Comparison of ENCODE assay signal across 24 mouse cellular contexts in genomic region chr4:53795086-53795485, GRCm38 (mm10). TPM values are rescaled to one million over a fixed set of nuclear protein-coding genes. Genes with fewer than 3 reads are reported as not detected.
"Had no signal": no experiment of that assay in that cellular context is flagged by ENCODE, and none has a peak within 500 bp of the region (broad histone marks: within the 10 kb centered on the region; RNA-seq: fewer than 3 reads in every experiment).

No protein-coding gene starts in this region.

- H3K4me2 ChIP-seq: liver, embryonic 13.5 days; neural tube, embryonic 13.5 days had no signal

- H3K36me3 ChIP-seq: liver, embryonic 13.5 days; neural tube, embryonic 13.5 days had no signal

- H3K9ac ChIP-seq: liver, embryonic 13.5 days; neural tube, embryonic 13.5 days had no signal

- H3K4me3 ChIP-seq: layer of hippocampus, adult 2 months; left cerebral cortex, adult 2 months; liver, embryonic 13.5 days; myocyte; neural tube, embryonic 13.5 days had no signal

- DNase-seq: kidney, adult 18-20 months; kidney, adult 9 months; kidney, postnatal 25 days; layer of hippocampus, adult 9-11 months; liver, embryonic 13.5 days; lung, adult 2 months; lung, postnatal 14 days; lung, postnatal 4 days; thymus, postnatal 25 days had no signal

- H3K27me3 ChIP-seq: neural tube, embryonic 13.5 days had no signal

- H3K4me1 ChIP-seq: liver, embryonic 13.5 days; neural tube, embryonic 13.5 days had no signal

- H3K27ac ChIP-seq: kidney, postnatal 0 days; layer of hippocampus, adult 2 months; left cerebral cortex, adult 2 months; liver, embryonic 13.5 days; neural tube, embryonic 13.5 days had no signal

- H3K9me3 ChIP-seq: liver, embryonic 13.5 days; neural tube, embryonic 13.5 days had no signal

- ATAC-seq: inflammation-experienced regulatory T-cells, adult 6 months; intestine, embryonic 16.5 days had no signal

RNA-seq across cellular contexts. Expression of gene Tal2, which starts 15.6 kb away (rescaled TPM):
- total RNA-seq: megakaryocyte progenitor cell, adult 5-6 weeks; monocyte, adult 5-6 weeks had no signal
- polyA plus RNA-seq: inflammation-experienced regulatory T-cells, adult 6 months; intestine, embryonic 16.5 days; large intestine, adult 2 months; liver, adult 2 months; liver, embryonic 13.5 days; liver, embryonic 16.5 days; neural tube, embryonic 13.5 days; small intestine, adult 2 months; spleen, adult 2 months; thymus, postnatal 0 days had no signal
